In genomic region chr7:127111461-127111860, GRCm38 (mm10) we compare ENCODE assay signal across 10 mouse cellular contexts. TPM values are rescaled to one million over a fixed set of nuclear protein-coding genes. Genes with fewer than 3 reads are reported as not detected.
DNase-seq lines count a peak whose midpoint lies in the region; ATAC-seq and TF ChIP-seq lines count a peak whose summit lies in the region.
"Had no signal": no experiment of that assay in that cellular context is flagged by ENCODE, and none has a peak within 500 bp of the region (broad histone marks: within the 10 kb centered on the region; RNA-seq: fewer than 3 reads in every experiment).

No protein-coding gene starts in this region.

- H3K27ac ChIP-seq in heart, adult 2 months = no peak overlapping the region
- no peak overlapping the region for H3K27ac ChIP-seq in heart, embryonic 12.5 days (ENCODE audit: poor library complexity, severe bottlenecking)
- no peak overlapping the region for H3K27ac ChIP-seq in embryonic fibroblast, embryonic 13.5 days (ENCODE audit: insufficient read depth, low read length)
- no peak overlapping the region for H3K27ac ChIP-seq in limb, embryonic 10.5 days
- H3K27ac ChIP-seq: embryonic facial prominence, embryonic 12.5 days had no signal

- TF ChIP-seq POLR2A in heart, adult 2 months (IDR thresholded peaks at IDR 0.05; ENCODE audit: insufficient read depth, low read depth, low read length) = no peak
- no peak for TF ChIP-seq POLR2A in embryonic fibroblast, embryonic 13.5 days (IDR thresholded peaks at IDR 0.05; ENCODE audit: low read depth, low read length)

- DNase-seq in heart, adult 2 months = peak; percentile 47 to 66
- DNase-seq in B cell, adult 2 months = peak; percentile 89 to 90
- DNase-seq in adrenal gland, postnatal 10 days = peak; percentile 65
- peak; percentile 66 for DNase-seq in limb, embryonic 10.5 days (ENCODE audit: low spot score)
- DNase-seq in naive thymus-derived CD4-positive, alpha-beta T cell, adult 2 months (ENCODE audit: low read depth) = peak; percentile 89
- peak; percentile 63 to 83 for DNase-seq in thymus, postnatal 10 days (ENCODE audit: low spot score in 2 of 2)

- no peak for TF ChIP-seq EP300 in heart, adult 2 months (IDR thresholded peaks at IDR 0.05; ENCODE audit: insufficient read depth, low read depth, low read length)

- no peaks in the 10 kb centered on the region for H3K36me3 ChIP-seq in heart, adult 2 months (ENCODE audit: control insufficient read depth, insufficient read depth, low read length)
- no peaks in the 10 kb centered on the region for H3K36me3 ChIP-seq in heart, embryonic 12.5 days
- H3K36me3 ChIP-seq in limb, embryonic 10.5 days = no peaks in the 10 kb centered on the region
- H3K36me3 ChIP-seq: embryonic facial prominence, embryonic 12.5 days had no signal

- TF ChIP-seq CTCF in heart, adult 2 months (IDR thresholded peaks at IDR 0.05) = peak; percentile 71
- TF ChIP-seq CTCF in embryonic fibroblast, embryonic 13.5 days (IDR thresholded peaks at IDR 0.05; ENCODE audit: borderline replicate concordance, insufficient read depth, low read length) = peak; percentile 76

- 49% methylated on average over 6 of the region's 6 CpGs for WGBS in heart, adult 2 months
- 34% methylated on average over 6 of the region's 6 CpGs for WGBS in heart, embryonic 12.5 days
- WGBS in limb, embryonic 10.5 days = 41% methylated on average over 6 of the region's 6 CpGs

- H3K9me3 ChIP-seq in heart, embryonic 12.5 days (replicated peaks) = no peaks in the 10 kb centered on the region
- H3K9me3 ChIP-seq in limb, embryonic 10.5 days (replicated peaks) = no peaks in the 10 kb centered on the region
- H3K9me3 ChIP-seq: embryonic facial prominence, embryonic 12.5 days had no signal

- H3K79me2 ChIP-seq in heart, adult 2 months (replicated peaks; ENCODE audit: control insufficient read depth, insufficient read depth, low read length) = no peaks in the 10 kb centered on the region

- intact Hi-C loops in heart, adult 2 months (cut with DNase I) = no loop called here

- ATAC-seq in heart, embryonic 12.5 days (ENCODE audit: insufficient number of reproducible peaks, low FRiP score) = no peak

- no peak overlapping the region for H3K4me2 ChIP-seq in heart, embryonic 12.5 days
- H3K4me2 ChIP-seq: embryonic facial prominence, embryonic 12.5 days had no signal

- no peak overlapping the region for H3K9ac ChIP-seq in heart, adult 2 months (ENCODE audit: low read depth, low read length)
- H3K9ac ChIP-seq in heart, embryonic 12.5 days = no peak overlapping the region
- H3K9ac ChIP-seq: embryonic facial prominence, embryonic 12.5 days had no signal

- no peaks in the 10 kb centered on the region; the same call in 1 of the 2 replicates for H3K4me1 ChIP-seq in heart, adult 2 months (ENCODE audit: control insufficient read depth, insufficient read depth, low read length)
- peaks cover 8% of the 10 kb centered on the region; the same call in 1 of the 2 replicates for H3K4me1 ChIP-seq in heart, embryonic 12.5 days (replicated peaks)
- H3K4me1 ChIP-seq in embryonic fibroblast, embryonic 13.5 days (ENCODE audit: control insufficient read depth, insufficient read depth, low read length) = peaks cover 8% of the 10 kb centered on the region; the same call in 1 of the 2 replicates
- peaks cover 26% of the 10 kb centered on the region for H3K4me1 ChIP-seq in limb, embryonic 10.5 days

- H3K4me3 ChIP-seq in heart, adult 2 months = no peak overlapping the region
- no peak overlapping the region for H3K4me3 ChIP-seq in heart, embryonic 12.5 days
- H3K4me3 ChIP-seq in embryonic fibroblast, embryonic 13.5 days (ENCODE audit: insufficient read depth, low read length) = no peak overlapping the region
- no peak overlapping the region for H3K4me3 ChIP-seq in limb, embryonic 10.5 days
- H3K4me3 ChIP-seq: embryonic facial prominence, embryonic 12.5 days had no signal

- H3K27me3 ChIP-seq in heart, adult 2 months (ENCODE audit: control insufficient read depth, insufficient read depth, low read length) = no peaks in the 10 kb centered on the region
- H3K27me3 ChIP-seq in heart, embryonic 12.5 days (replicated peaks) = 0 out of 2 replicates have a peak, but pooled peaks cover 2% of the 10 kb centered on the region
- H3K27me3 ChIP-seq in limb, embryonic 10.5 days (ENCODE audit: low read depth, poor library complexity, severe bottlenecking) = peaks cover 7% of the 10 kb centered on the region; the same call in 1 of the 2 replicates
- H3K27me3 ChIP-seq: embryonic facial prominence, embryonic 12.5 days had no signal

RNA-seq across cellular contexts. Expression of gene Qprt, which starts 10.6 kb away (rescaled TPM):
- not detected for total RNA-seq in heart, adult 2 months (2021)
- 0.25 and 0.32 TPM in 2 replicates for polyA plus RNA-seq in heart, adult 2 months (2012; rRNA removed)
- 5.7 and 6.1 TPM in 2 replicates for polyA plus RNA-seq in heart, embryonic 12.5 days (2016; fragmentation: Nextera tagmentation; extraction: Ambion mirVana)
- 10 to 100 TPM in 1 of 2 experiments, 1 to 10 TPM in 1; 7.6 to 20.7 TPM for total RNA-seq in adrenal gland, postnatal 10 days (2021)
- 0.25 TPM in 1 of 2 replicates, not detected in the other for polyA plus RNA-seq in embryonic fibroblast, embryonic 13.5 days (2011; ENCODE audit: insufficient read length, low read depth, missing spikeins)
- polyA plus RNA-seq in limb, embryonic 10.5 days (2016; fragmentation: Nextera tagmentation; extraction: Ambion mirVana) = 1.7 TPM in 2 replicates

RNA-seq across cellular contexts. Expression of gene AI467606, which starts 20.3 kb away (rescaled TPM):
- total RNA-seq in heart, adult 2 months (2021) = 1 to 10 TPM; 1.5 to 2.1 TPM
- polyA plus RNA-seq in heart, adult 2 months (2012; rRNA removed) = 2.7 and 4.7 TPM in 2 replicates
- polyA plus RNA-seq in heart, embryonic 12.5 days (2016; fragmentation: Nextera tagmentation; extraction: Ambion mirVana) = 0.54 and 1.3 TPM in 2 replicates
- 1 to 10 TPM; 3.3 TPM for total RNA-seq in adrenal gland, postnatal 10 days (2021)
- 0.42 and 1.1 TPM in 2 replicates for polyA plus RNA-seq in embryonic fibroblast, embryonic 13.5 days (2011; ENCODE audit: insufficient read length, low read depth, missing spikeins)
- 0.36 and 0.86 TPM in 2 replicates for polyA plus RNA-seq in limb, embryonic 10.5 days (2016; fragmentation: Nextera tagmentation; extraction: Ambion mirVana)

RNA-seq across cellular contexts. Expression of gene Zg16, which starts 24.3 kb away (rescaled TPM):
- total RNA-seq in heart, adult 2 months (2021) = not detected
- polyA plus RNA-seq in heart, adult 2 months (2012; rRNA removed) = not detected in 2 replicates
- polyA plus RNA-seq in heart, embryonic 12.5 days (2016; fragmentation: Nextera tagmentation; extraction: Ambion mirVana) = not detected in 2 replicates
- total RNA-seq in adrenal gland, postnatal 10 days (2021) = under 1 TPM in 1 of 2 experiments, not detected in 1; 0.51 TPM
- not detected in 2 replicates for polyA plus RNA-seq in embryonic fibroblast, embryonic 13.5 days (2011; ENCODE audit: insufficient read length, low read depth, missing spikeins)
- polyA plus RNA-seq in limb, embryonic 10.5 days (2016; fragmentation: Nextera tagmentation; extraction: Ambion mirVana) = not detected in 2 replicates
- total RNA-seq: left cerebral cortex, postnatal 10 days had no signal
- polyA plus RNA-seq: embryonic facial prominence, embryonic 12.5 days had no signal

RNA-seq across cellular contexts. Expression of gene Spn, which starts 26.2 kb away (rescaled TPM):
- under 1 TPM; 0.78 to 0.80 TPM for total RNA-seq in heart, adult 2 months (2021)
- 1.1 and 2.9 TPM in 2 replicates for polyA plus RNA-seq in heart, adult 2 months (2012; rRNA removed)
- polyA plus RNA-seq in heart, embryonic 12.5 days (2016; fragmentation: Nextera tagmentation; extraction: Ambion mirVana) = 0.17 and 0.31 TPM in 2 replicates
- total RNA-seq in adrenal gland, postnatal 10 days (2021) = 1 to 10 TPM; 3.2 to 3.3 TPM
- not detected in 2 replicates for polyA plus RNA-seq in embryonic fibroblast, embryonic 13.5 days (2011; ENCODE audit: insufficient read length, low read depth, missing spikeins)
- 0.09 and 0.18 TPM in 2 replicates for polyA plus RNA-seq in limb, embryonic 10.5 days (2016; fragmentation: Nextera tagmentation; extraction: Ambion mirVana)
- polyA plus RNA-seq: embryonic facial prominence, embryonic 12.5 days had no signal
